In genomic region chr6:17806569-17806968, GRCm38 (mm10) we compare ENCODE assay signal across 11 mouse cellular contexts.
DNase-seq lines count a peak whose midpoint lies in the region; ATAC-seq lines count a peak whose summit lies in the region.
"Had no signal": no experiment of that assay in that cellular context is flagged by ENCODE, and none has a peak within 500 bp of the region (broad histone marks: within the 10 kb centered on the region; RNA-seq: fewer than 3 reads in every experiment).

No protein-coding gene starts in this region.

- H3K27me3 ChIP-seq in heart, embryonic 13.5 days (replicated peaks) = no peaks in the 10 kb centered on the region
- H3K27me3 ChIP-seq in forebrain, embryonic 14.5 days (replicated peaks; ENCODE audit: control insufficient read depth, insufficient read depth, low read length) = no peaks in the 10 kb centered on the region
- no peaks in the 10 kb centered on the region for H3K27me3 ChIP-seq in intestine, embryonic 15.5 days (replicated peaks)
- H3K27me3 ChIP-seq: limb, embryonic 15.5 days; megakaryocyte, embryonic 14.5 days had no signal

- H3K9me3 ChIP-seq in heart, embryonic 13.5 days = no peaks in the 10 kb centered on the region
- H3K9me3 ChIP-seq in forebrain, embryonic 14.5 days (replicated peaks; ENCODE audit: control insufficient read depth, low read length) = no peaks in the 10 kb centered on the region
- no peaks in the 10 kb centered on the region for H3K9me3 ChIP-seq in intestine, embryonic 15.5 days
- H3K9me3 ChIP-seq: limb, embryonic 15.5 days; megakaryocyte, embryonic 14.5 days had no signal

- no peak for DNase-seq in heart, postnatal 4 days
- peak; percentile 61 for DNase-seq in R1 (ENCODE audit: low read depth, low spot score)
- DNase-seq in forebrain, embryonic 14.5 days (ENCODE audit: low spot score) = no peak
- DNase-seq in neural tube, embryonic 10.5 days (ENCODE audit: extremely low spot score, low spot score) = peak; percentile 50
- no peak for DNase-seq in ovary, postnatal 14 days (ENCODE audit: low spot score)
- no peak for DNase-seq in layer of hippocampus, adult 9-10 months (ENCODE audit: low spot score)
- DNase-seq: gastrocnemius, postnatal 25 days had no signal

- 5% methylated on average over 4 of the region's 4 CpGs for whole genome bisulfite sequencing in heart, embryonic 13.5 days
- 15% methylated on average over 4 of the region's 4 CpGs for WGBS in forebrain, embryonic 14.5 days
- 21% methylated on average over 4 of the region's 4 CpGs for WGBS in intestine, embryonic 15.5 days

- H3K9ac ChIP-seq in heart, embryonic 13.5 days = peak overlapping the region; percentile 37; the same call in 1 of the 2 replicates
- H3K9ac ChIP-seq in forebrain, embryonic 14.5 days (ENCODE audit: low read length) = no peak overlapping the region
- H3K9ac ChIP-seq in intestine, embryonic 15.5 days = no peak overlapping the region
- H3K9ac ChIP-seq: limb, embryonic 15.5 days had no signal

- H3K4me3 ChIP-seq in heart, embryonic 13.5 days = no peak overlapping the region
- no peak overlapping the region for H3K4me3 ChIP-seq in forebrain, embryonic 14.5 days (ENCODE audit: low read depth, low read length)
- no peak overlapping the region for H3K4me3 ChIP-seq in intestine, embryonic 15.5 days (replicated peaks)
- H3K4me3 ChIP-seq: limb, embryonic 15.5 days; megakaryocyte, embryonic 14.5 days had no signal

- no peak for ATAC-seq in heart, embryonic 13.5 days (ENCODE audit: extremely low read depth, insufficient number of reproducible peaks, low FRiP score, low TSS enrichment)
- ATAC-seq in forebrain, embryonic 14.5 days = peak; percentile 60
- ATAC-seq in intestine, embryonic 15.5 days = no peak

- peak overlapping the region; percentile 65 for H3K27ac ChIP-seq in heart, embryonic 13.5 days (replicated peaks)
- no peak overlapping the region for H3K27ac ChIP-seq in forebrain, embryonic 14.5 days (ENCODE audit: low read depth, low read length)
- H3K27ac ChIP-seq in intestine, embryonic 15.5 days = no peak overlapping the region
- H3K27ac ChIP-seq: limb, embryonic 15.5 days had no signal

- peak overlapping the region; percentile 37; the same call in 1 of the 2 replicates for H3K4me2 ChIP-seq in heart, embryonic 13.5 days
- H3K4me2 ChIP-seq in forebrain, embryonic 14.5 days (ENCODE audit: low read length) = no peak overlapping the region
- no peak overlapping the region for H3K4me2 ChIP-seq in intestine, embryonic 15.5 days (replicated peaks)
- H3K4me2 ChIP-seq: limb, embryonic 15.5 days had no signal

- H3K36me3 ChIP-seq in heart, embryonic 13.5 days = no peaks in the 10 kb centered on the region
- H3K36me3 ChIP-seq in forebrain, embryonic 14.5 days (ENCODE audit: control insufficient read depth, insufficient read depth, low read length) = no peaks in the 10 kb centered on the region
- no peaks in the 10 kb centered on the region for H3K36me3 ChIP-seq in intestine, embryonic 15.5 days
- H3K36me3 ChIP-seq: limb, embryonic 15.5 days had no signal

- H3K4me1 ChIP-seq in heart, embryonic 13.5 days = peaks cover 27% of the 10 kb centered on the region
- peaks cover 5% of the 10 kb centered on the region; the same call in 1 of the 2 replicates for H3K4me1 ChIP-seq in forebrain, embryonic 14.5 days (ENCODE audit: control insufficient read depth, insufficient read depth, low read length)
- H3K4me1 ChIP-seq in intestine, embryonic 15.5 days (replicated peaks) = no peaks in the 10 kb centered on the region
- H3K4me1 ChIP-seq: limb, embryonic 15.5 days had no signal

Comparison
In these comparisons a context has a peak if more than half of its experiments do, and no peak if none do; other contexts are left out.
1. DNase-seq: peak in R1 (single experiment) and neural tube, embryonic 10.5 days (single experiment); none in heart, postnatal 4 days (single experiment), forebrain, embryonic 14.5 days (single experiment), ovary, postnatal 14 days (single experiment) and layer of hippocampus, adult 9-10 months (single experiment).